Mouse (Mus musculus): ENCODE results near the gene Senp5.

DNA sequence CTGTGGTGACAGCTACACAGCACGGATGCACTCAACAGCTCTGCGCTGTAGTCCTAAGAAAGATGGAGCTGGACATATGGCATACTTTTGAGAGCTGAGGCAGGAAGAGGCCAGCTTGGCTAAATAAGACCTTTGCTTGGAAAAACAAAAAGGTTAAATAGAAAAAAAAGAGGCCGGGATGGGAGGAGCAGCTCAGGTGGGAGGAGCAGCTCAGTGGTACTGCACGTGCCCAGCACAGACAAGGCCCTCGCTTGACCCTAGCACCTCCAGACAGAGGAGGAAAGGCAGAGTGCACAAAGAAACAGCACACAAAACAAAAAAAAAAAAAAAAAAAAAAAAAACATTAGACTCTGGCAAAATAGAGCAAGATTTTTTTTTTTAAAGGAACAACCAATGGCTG lies 6.7 kb downstream of the Senp5 start:
- TF ChIP-seq CTCF (IDR thresholded peaks at IDR 0.05; ENCODE audit: low read depth) = no peak
- TF ChIP-seq EP300 (IDR thresholded peaks at IDR 0.05; ENCODE audit: low read depth) = no peak

Measured in liver, postnatal 0 days (tissue).